Mouse (Mus musculus): ENCODE data around the gene Grm7.

Grm7 gene

GRCm38 (mm10) chr6:110645411-110646361 lies at the start of gene Grm7:
TSS of gene Grm7 (plus strand) at chr6:110645581.
- in situ Hi-C loops (cut with MboI; ENCODE audit: low sequenced_read_pairs), result no loop called here

GRCm38 (mm10) chr6:110645041-110645410 lies 355 bp upstream of the Grm7 start:
- in situ Hi-C loops (cut with MboI; ENCODE audit: low sequenced_read_pairs), result no loop called here

GRCm38 (mm10) chr6:110646901-110647300 lies 1.5 kb downstream of the Grm7 start:
- in situ Hi-C loops (cut with MboI; ENCODE audit: low sequenced_read_pairs), result no loop called here

GRCm38 (mm10) chr6:110649227-110649626 lies 3.8 kb downstream of the Grm7 start:
- in situ Hi-C loops (cut with MboI; ENCODE audit: low sequenced_read_pairs), result no loop called here

- in situ Hi-C loops (cut with MboI; ENCODE audit: low sequenced_read_pairs), result no loop called here
Observed at GRCm38 (mm10) chr6:110653361-110654001, 8.1 kb downstream of the Grm7 start.

GRCm38 (mm10) chr6:110664436-110664835 lies 19.1 kb downstream of the Grm7 start:
- in situ Hi-C loops (cut with MboI; ENCODE audit: low sequenced_read_pairs), result no loop called here

- in situ Hi-C loops (cut with MboI; ENCODE audit: low sequenced_read_pairs), result no loop called here
Observed at GRCm38 (mm10) chr6:110668447-110668846, 23.1 kb downstream of the Grm7 start.

- in situ Hi-C loops (cut with MboI; ENCODE audit: low sequenced_read_pairs), result no loop called here
Observed at GRCm38 (mm10) chr6:110690954-110691353, 45.6 kb downstream of the Grm7 start.

GRCm38 (mm10) chr6:110709763-110710162 lies 64.4 kb downstream of the Grm7 start:
- in situ Hi-C loops (cut with MboI; ENCODE audit: low sequenced_read_pairs), result no loop called here

- in situ Hi-C loops (cut with MboI; ENCODE audit: low sequenced_read_pairs), result no loop called here
Observed at GRCm38 (mm10) chr6:110714943-110715342, 69.6 kb downstream of the Grm7 start.

GRCm38 (mm10) chr6:110723371-110723770 lies 78.0 kb downstream of the Grm7 start:
- in situ Hi-C loops (cut with MboI; ENCODE audit: low sequenced_read_pairs), result no loop called here

- in situ Hi-C loops (cut with MboI; ENCODE audit: low sequenced_read_pairs), result no loop called here
Observed at GRCm38 (mm10) chr6:110733914-110734313, 88.5 kb downstream of the Grm7 start.

- in situ Hi-C loops (cut with MboI; ENCODE audit: low sequenced_read_pairs), result no loop called here
Observed at GRCm38 (mm10) chr6:110743981-110744670, 98.7 kb downstream of the Grm7 start.

GRCm38 (mm10) chr6:110755921-110756320 lies 110.5 kb downstream of the Grm7 start:
- in situ Hi-C loops (cut with MboI; ENCODE audit: low sequenced_read_pairs), result no loop called here

GRCm38 (mm10) chr6:110769588-110769987 lies 124.2 kb downstream of the Grm7 start:
- in situ Hi-C loops (cut with MboI; ENCODE audit: low sequenced_read_pairs), result no loop called here

- in situ Hi-C loops (cut with MboI; ENCODE audit: low sequenced_read_pairs), result no loop called here
Observed at GRCm38 (mm10) chr6:110772652-110773051, 127.3 kb downstream of the Grm7 start.

- in situ Hi-C loops (cut with MboI; ENCODE audit: low sequenced_read_pairs), result no loop called here
Observed at GRCm38 (mm10) chr6:110776046-110776445, 130.7 kb downstream of the Grm7 start.

GRCm38 (mm10) chr6:110785497-110785928 lies 140.1 kb downstream of the Grm7 start:
- in situ Hi-C loops (cut with MboI; ENCODE audit: low sequenced_read_pairs), result no loop called here

- in situ Hi-C loops (cut with MboI; ENCODE audit: low sequenced_read_pairs), result no loop called here
Observed at GRCm38 (mm10) chr6:110792696-110793095, 147.3 kb downstream of the Grm7 start.

GRCm38 (mm10) chr6:110807481-110807880 lies 162.1 kb downstream of the Grm7 start:
- in situ Hi-C loops (cut with MboI; ENCODE audit: low sequenced_read_pairs), result no loop called here

- in situ Hi-C loops (cut with MboI; ENCODE audit: low sequenced_read_pairs), result no loop called here
Observed at GRCm38 (mm10) chr6:110812214-110812613, 166.8 kb downstream of the Grm7 start.
